Mouse (Mus musculus): ENCODE results near the gene Arfgef2. TPM values are rescaled to one million over a fixed set of nuclear protein-coding genes. Genes with fewer than 3 reads are reported as not detected.

Arfgef2 gene
- polyA plus RNA-seq, 1 experiment from 2014 or later: 4.5 TPM

DNA sequence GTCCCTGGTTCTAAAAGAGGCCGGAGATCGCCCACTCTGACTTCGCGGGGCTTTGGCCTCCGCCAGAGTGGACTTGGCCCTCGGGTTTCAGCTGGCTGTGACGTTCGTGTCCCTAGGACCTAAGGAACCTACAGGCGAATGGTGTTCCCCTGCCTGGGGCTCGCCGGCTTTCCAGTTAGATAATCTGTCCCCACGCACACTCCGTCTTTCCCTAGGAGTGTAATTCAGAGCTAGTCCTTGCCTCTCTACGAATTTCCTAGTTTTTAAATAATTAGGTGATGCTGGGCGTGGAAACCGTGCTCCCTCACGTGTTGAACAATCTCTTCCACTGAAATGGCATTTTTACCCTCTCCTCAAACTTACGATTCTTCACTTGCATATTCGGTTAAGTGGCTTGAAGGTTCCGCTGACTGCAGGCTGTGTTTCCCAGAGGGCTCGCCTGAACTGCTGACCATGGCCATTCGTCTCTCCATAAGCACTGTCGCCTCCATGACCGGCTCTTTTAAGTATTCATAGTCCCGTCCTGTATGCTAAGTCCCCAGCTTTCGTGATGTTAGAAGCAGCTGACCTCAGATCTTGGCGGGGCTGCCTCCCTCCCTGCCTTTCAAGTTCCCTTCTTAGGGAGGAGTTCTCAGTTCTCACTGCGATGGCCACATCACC lies 101.3 kb downstream of the Arfgef2 start:
- H3K27ac ChIP-seq (replicated peaks): peak overlapping the region; percentile 99
- peak; percentile 46 for ATAC-seq (ENCODE audit: insufficient number of reproducible peaks, low FRiP score, low TSS enrichment, low read depth)
- WGBS: under 1% methylated on average over 28 of the region's 28 CpGs

DNA sequence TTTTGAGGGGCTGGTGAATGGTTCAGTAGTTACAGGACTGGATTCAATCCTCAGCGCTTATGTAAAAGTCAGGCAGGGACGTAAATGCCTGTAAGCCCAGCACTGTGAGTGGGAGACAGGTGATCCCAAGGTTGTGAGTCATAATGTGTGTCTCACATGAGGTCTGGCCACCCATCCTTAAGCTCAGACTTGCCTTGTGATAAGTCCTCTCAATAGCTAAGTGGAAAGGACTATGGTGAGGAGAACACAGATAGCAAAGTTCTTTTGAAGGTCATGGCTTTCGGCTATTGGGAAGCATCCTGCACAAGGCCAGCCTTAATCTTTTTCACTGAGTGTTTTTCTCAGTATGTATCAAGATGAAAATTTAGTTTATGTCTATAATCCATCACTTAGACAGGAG lies 104.3 kb downstream of the Arfgef2 start:
- H3K9ac ChIP-seq: no peak overlapping the region
- no peak overlapping the region for H3K4me3 ChIP-seq (replicated peaks)
- H3K27ac ChIP-seq (replicated peaks): no peak overlapping the region
- no peak overlapping the region for H3K4me2 ChIP-seq (replicated peaks)
- ATAC-seq (ENCODE audit: insufficient number of reproducible peaks, low FRiP score, low TSS enrichment, low read depth): no peak
- H3K36me3 ChIP-seq: peaks cover 7% of the 10 kb centered on the region
- no peaks in the 10 kb centered on the region for H3K9me3 ChIP-seq (replicated peaks)
- H3K27me3 ChIP-seq: no peaks in the 10 kb centered on the region
- WGBS: 97% methylated on average over 3 of the region's 3 CpGs
- peaks cover 19% of the 10 kb centered on the region for H3K4me1 ChIP-seq

More for the DNA sequence above, 101.3 kb downstream of the Arfgef2 start:
- Histone ChIP-seq H3K4me2 (replicated peaks) (peak overlapping the region; percentile 83), H3K9me3 (replicated peaks) (no peaks in the 10 kb centered on the region), H3K9ac (peak overlapping the region; percentile 63), H3K4me1 (peaks cover 19% of the 10 kb centered on the region), H3K4me3 (replicated peaks) (peak overlapping the region; percentile 96), H3K27me3 (no peaks in the 10 kb centered on the region), H3K36me3 (peaks cover 7% of the 10 kb centered on the region)

DNA sequence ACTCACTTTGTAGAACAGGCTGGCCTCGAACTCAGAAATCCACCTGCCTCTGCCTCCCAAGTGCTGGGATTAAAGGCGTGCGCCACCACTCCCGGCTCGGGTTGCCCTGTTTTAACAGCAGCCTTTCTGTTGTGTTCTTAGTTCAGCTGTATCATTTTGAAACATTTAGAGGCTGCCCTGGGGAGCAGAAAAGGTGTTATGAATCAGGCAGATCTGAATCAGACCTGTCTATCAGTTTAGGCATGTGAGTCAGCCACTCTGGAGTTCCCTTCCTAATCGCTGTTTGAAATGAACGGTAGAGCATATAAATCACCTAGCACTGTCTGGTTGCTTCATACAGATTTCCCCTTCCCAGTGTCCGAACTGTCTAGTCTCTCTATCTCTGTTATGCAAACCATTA lies 105.1 kb downstream of the Arfgef2 start:
- H3K9me3 ChIP-seq (replicated peaks): no peaks in the 10 kb centered on the region
- WGBS: 82% methylated on average over 8 of the region's 8 CpGs
- peaks cover 15% of the 10 kb centered on the region for H3K4me1 ChIP-seq
- H3K27ac ChIP-seq (replicated peaks): no peak overlapping the region
- H3K4me2 ChIP-seq (replicated peaks): no peak overlapping the region
- ATAC-seq (ENCODE audit: insufficient number of reproducible peaks, low FRiP score, low TSS enrichment, low read depth): no peak
- H3K36me3 ChIP-seq: peaks cover 7% of the 10 kb centered on the region
- no peaks in the 10 kb centered on the region for H3K27me3 ChIP-seq
- H3K4me3 ChIP-seq (replicated peaks): no peak overlapping the region
- no peak overlapping the region for H3K9ac ChIP-seq

DNA sequence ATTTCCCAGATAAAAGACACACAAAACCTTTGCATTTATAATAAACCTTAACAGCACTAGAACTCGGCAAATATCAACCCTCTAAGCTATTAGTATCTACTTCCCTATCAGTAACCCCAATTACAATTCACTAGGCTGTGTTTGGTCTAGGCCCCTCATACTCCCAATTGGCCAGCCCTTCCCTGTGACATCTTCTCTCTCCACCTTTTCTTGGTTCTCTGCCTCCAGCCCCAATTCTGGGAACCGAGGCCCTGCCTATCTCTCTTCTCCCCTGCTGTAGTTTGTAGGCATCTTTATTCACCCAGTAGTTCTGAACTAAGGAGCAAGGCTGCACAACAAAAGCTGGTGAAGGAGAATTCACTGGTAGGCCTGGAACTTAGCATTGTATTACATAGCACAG lies 118.6 kb downstream of the Arfgef2 start:
- ATAC-seq (ENCODE audit: insufficient number of reproducible peaks, low FRiP score, low TSS enrichment, low read depth): no peak
- 91% methylated on average over 2 of the region's 2 CpGs for WGBS
- Histone ChIP-seq H3K9me3 (replicated peaks) (no peaks in the 10 kb centered on the region), H3K4me3 (replicated peaks) (no peak overlapping the region), H3K4me2 (replicated peaks) (no peak overlapping the region), H3K27ac (replicated peaks) (no peak overlapping the region), H3K4me1 (no peaks in the 10 kb centered on the region), H3K36me3 (peaks cover 72% of the 10 kb centered on the region), H3K9ac (no peak overlapping the region), H3K27me3 (no peaks in the 10 kb centered on the region)

DNA sequence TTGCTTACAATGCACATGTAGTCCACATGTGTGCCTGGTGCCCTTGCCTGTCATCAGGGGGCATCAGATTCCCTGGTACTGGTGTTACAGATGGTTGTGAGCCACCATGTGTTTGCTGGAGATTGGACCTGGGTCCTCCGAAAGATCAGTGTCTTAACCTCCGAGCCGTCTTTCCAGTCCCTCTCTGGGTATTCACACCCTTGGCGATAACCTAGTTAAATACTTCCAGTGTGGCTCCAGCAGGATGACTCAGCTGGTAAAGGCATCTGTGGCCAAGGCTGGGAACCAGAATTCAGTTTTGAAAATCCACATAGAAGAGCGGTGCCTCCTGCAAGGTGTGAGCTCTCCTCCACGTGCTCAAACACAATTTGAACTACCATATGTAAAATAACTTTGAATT lies 128.6 kb downstream of the Arfgef2 start:
- peaks cover 80% of the 10 kb centered on the region for H3K36me3 ChIP-seq
- no peak overlapping the region for H3K9ac ChIP-seq
- no peak for ATAC-seq (ENCODE audit: insufficient number of reproducible peaks, low FRiP score, low TSS enrichment, low read depth)
- no peaks in the 10 kb centered on the region for H3K9me3 ChIP-seq (replicated peaks)
- WGBS: 89% methylated on average over 6 of the region's 6 CpGs
- no peak overlapping the region for H3K27ac ChIP-seq (replicated peaks)
- no peaks in the 10 kb centered on the region for H3K27me3 ChIP-seq
- no peak overlapping the region for H3K4me2 ChIP-seq (replicated peaks)
- H3K4me3 ChIP-seq (replicated peaks): no peak overlapping the region
- H3K4me1 ChIP-seq: no peaks in the 10 kb centered on the region

DNA sequence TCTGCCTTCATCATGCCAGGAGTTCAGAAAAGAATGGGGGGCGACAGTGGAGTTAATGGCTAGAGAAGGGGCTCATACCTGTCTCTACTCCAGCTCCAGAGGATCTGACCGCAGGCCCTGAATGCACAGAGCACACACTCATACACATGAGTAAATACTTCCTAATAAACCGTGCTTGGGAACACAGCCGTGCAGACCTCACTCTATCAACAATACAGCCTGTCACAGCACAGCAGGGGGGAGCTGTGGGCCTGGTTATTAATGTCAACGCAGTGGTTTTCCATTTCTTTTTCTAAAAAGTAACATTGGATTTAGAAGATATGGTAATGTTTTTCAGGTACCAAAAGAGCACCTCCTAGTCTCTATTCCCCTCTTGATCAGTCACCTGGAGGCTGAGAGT lies 129.0 kb downstream of the Arfgef2 start:
- Histone ChIP-seq H3K4me2 (replicated peaks) (no peak overlapping the region), H3K36me3 (peaks cover 80% of the 10 kb centered on the region), H3K4me1 (no peaks in the 10 kb centered on the region), H3K9me3 (replicated peaks) (no peaks in the 10 kb centered on the region), H3K27ac (replicated peaks) (no peak overlapping the region), H3K9ac (no peak overlapping the region), H3K27me3 (no peaks in the 10 kb centered on the region), H3K4me3 (replicated peaks) (no peak overlapping the region)
- 91% methylated on average over 5 of the region's 5 CpGs for WGBS
- ATAC-seq (ENCODE audit: insufficient number of reproducible peaks, low FRiP score, low TSS enrichment, low read depth): no peak

DNA sequence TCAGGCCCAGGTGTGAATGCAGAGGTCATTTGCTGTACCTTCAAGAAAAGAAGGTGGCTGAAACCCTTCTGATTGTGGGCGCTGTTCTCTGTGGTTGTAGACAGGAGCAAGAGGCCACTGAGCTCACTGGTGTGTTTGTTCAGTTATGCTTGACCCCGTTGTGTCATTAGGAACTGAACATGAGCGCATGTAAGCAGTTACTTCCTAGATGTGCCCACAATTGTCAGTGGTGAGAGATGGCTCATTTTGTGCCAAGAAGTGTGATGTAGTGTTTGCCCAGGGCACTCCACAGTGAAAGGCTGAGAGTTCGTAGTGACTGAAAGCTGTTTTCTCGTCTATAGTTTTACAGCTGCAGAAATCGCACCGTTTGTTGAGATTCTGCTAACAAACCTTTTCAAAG lies 130.2 kb downstream of the Arfgef2 start:
- no peaks in the 10 kb centered on the region for H3K9me3 ChIP-seq (replicated peaks)
- H3K4me1 ChIP-seq: no peaks in the 10 kb centered on the region
- no peak overlapping the region for H3K9ac ChIP-seq
- no peak overlapping the region for H3K4me2 ChIP-seq (replicated peaks)
- H3K36me3 ChIP-seq: peaks cover 80% of the 10 kb centered on the region
- H3K4me3 ChIP-seq (replicated peaks): no peak overlapping the region
- no peaks in the 10 kb centered on the region for H3K27me3 ChIP-seq
- WGBS: 91% methylated on average over 7 of the region's 7 CpGs
- no peak for ATAC-seq (ENCODE audit: insufficient number of reproducible peaks, low FRiP score, low TSS enrichment, low read depth)
- no peak overlapping the region for H3K27ac ChIP-seq (replicated peaks)

DNA sequence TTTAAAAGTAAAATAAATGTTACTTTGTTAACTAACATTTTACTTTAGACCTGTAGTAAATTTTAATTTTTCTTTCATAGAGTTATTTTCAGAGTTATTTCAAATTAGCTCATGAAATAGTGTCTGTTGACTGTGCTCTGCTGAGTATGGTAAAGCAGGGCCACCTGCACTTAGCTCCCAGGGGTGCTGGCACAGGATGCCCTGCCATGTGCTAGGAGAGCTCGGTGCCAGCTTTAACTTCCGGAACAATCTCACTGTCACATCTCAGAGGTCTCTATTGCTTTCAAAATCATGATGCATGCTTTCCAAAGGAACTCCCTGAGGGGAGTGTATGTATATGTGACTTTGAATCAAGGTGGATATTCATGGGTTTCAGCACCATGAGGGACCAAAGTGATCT lies 130.8 kb downstream of the Arfgef2 start:
- Histone ChIP-seq H3K27ac (replicated peaks) (no peak overlapping the region), H3K27me3 (no peaks in the 10 kb centered on the region), H3K9ac (no peak overlapping the region), H3K9me3 (replicated peaks) (no peaks in the 10 kb centered on the region), H3K4me2 (replicated peaks) (no peak overlapping the region), H3K4me1 (no peaks in the 10 kb centered on the region), H3K36me3 (peaks cover 80% of the 10 kb centered on the region), H3K4me3 (replicated peaks) (no peak overlapping the region)
- no peak for ATAC-seq (ENCODE audit: insufficient number of reproducible peaks, low FRiP score, low TSS enrichment, low read depth)
- 86% methylated on average over 2 of the region's 2 CpGs for whole genome bisulfite sequencing

DNA sequence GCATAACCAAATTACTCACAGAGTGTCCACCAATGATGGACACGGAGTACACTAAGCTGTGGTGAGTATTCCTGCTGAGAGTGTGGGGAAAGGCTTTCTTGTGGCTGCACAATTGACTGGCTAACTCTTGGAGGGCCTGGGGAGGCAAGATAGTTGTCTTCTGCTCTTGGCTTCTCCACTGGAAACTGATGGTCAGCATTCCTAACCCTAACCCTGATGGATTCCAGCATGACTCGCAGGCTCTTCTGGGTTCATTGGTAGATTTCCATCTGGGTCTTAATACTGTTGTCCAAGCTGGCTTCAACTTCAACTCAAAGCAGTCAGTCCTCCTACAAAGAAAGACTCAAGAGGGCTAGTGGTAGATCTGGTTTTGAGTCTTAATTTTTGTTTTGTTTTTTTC lies 137.8 kb downstream of the Arfgef2 start:
- ATAC-seq (ENCODE audit: insufficient number of reproducible peaks, low FRiP score, low TSS enrichment, low read depth): no peak

DNA sequence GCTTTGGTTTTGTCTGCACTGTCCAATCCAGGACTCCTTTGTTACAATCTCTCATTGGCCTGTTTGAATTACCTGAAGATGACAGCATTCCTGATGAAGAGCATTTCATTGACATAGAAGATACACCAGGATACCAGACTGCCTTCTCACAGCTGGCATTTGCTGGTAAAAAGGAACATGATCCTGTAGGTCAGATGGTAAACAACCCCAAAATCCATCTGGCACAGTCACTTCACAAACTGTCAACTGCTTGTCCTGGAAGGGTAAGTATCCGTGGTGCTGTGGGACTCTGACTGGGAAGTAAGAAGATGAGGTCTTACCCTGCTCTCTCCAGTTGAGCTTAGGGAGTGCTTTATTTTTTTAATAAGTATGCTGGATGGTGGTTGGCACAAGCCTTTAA lies 139.0 kb downstream of the Arfgef2 start:
- Histone ChIP-seq H3K4me3 (replicated peaks) (no peak overlapping the region), H3K27ac (replicated peaks) (no peak overlapping the region)
- WGBS: 68% methylated on average over 1 of the region's 1 CpGs

More for the DNA sequence above, 137.8 kb downstream of the Arfgef2 start:
- no peak overlapping the region for H3K9ac ChIP-seq
- no peaks in the 10 kb centered on the region for H3K9me3 ChIP-seq (replicated peaks)
- H3K4me1 ChIP-seq: no peaks in the 10 kb centered on the region
- no peak overlapping the region for H3K4me3 ChIP-seq (replicated peaks)
- no peak overlapping the region for H3K4me2 ChIP-seq (replicated peaks)
- whole genome bisulfite sequencing: 86% methylated on average over 2 of the region's 2 CpGs
- H3K27me3 ChIP-seq: no peaks in the 10 kb centered on the region
- H3K27ac ChIP-seq (replicated peaks): no peak overlapping the region
- peaks cover 79% of the 10 kb centered on the region for H3K36me3 ChIP-seq

DNA sequence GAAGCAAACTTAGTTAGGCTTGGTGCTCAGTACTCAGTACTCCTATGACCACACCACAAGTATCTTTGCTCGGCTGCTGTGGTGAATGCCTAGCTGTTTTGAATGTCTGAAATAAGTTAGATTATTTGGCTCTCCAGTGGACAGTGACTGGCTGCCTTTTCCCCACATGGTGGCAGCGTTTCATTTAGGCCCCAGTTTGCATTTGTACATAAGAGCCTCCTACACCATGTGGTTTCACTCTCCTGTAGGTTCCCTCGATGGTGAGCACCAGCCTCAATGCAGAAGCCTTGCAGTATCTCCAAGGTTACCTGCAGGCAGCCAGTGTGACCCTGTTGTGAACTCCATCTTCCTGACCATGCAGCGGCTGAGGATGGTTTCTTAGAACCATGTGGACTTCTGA lies 140.1 kb downstream of the Arfgef2 start:
- Histone ChIP-seq H3K4me1 (no peaks in the 10 kb centered on the region), H3K4me3 (replicated peaks) (no peak overlapping the region), H3K27ac (replicated peaks) (no peak overlapping the region), H3K36me3 (peaks cover 84% of the 10 kb centered on the region), H3K27me3 (no peaks in the 10 kb centered on the region), H3K9me3 (replicated peaks) (no peaks in the 10 kb centered on the region), H3K9ac (no peak overlapping the region), H3K4me2 (replicated peaks) (no peak overlapping the region)
- ATAC-seq (ENCODE audit: insufficient number of reproducible peaks, low FRiP score, low TSS enrichment, low read depth): no peak
- WGBS: 38% methylated on average over 4 of the region's 4 CpGs

More for the DNA sequence above, 139.0 kb downstream of the Arfgef2 start:
- ATAC-seq (ENCODE audit: insufficient number of reproducible peaks, low FRiP score, low TSS enrichment, low read depth): no peak
- Histone ChIP-seq H3K9ac (no peak overlapping the region), H3K4me1 (no peaks in the 10 kb centered on the region), H3K9me3 (replicated peaks) (no peaks in the 10 kb centered on the region), H3K36me3 (peaks cover 80% of the 10 kb centered on the region), H3K27me3 (no peaks in the 10 kb centered on the region), H3K4me2 (replicated peaks) (no peak overlapping the region)

All from embryonic facial prominence, embryonic 15.5 days (tissue).